Mouse (Mus musculus): Measurements from ENCODE around the gene Aass. TPM values are rescaled to one million over a fixed set of nuclear protein-coding genes. Genes with fewer than 3 reads are reported as not detected.

Gene Aass
- polyA plus RNA-seq, 1 experiment from 2014 or later: 2.8 TPM

Other genes starting within 250 kb of the Aass start
- gene Fezf1, start 115.4 kb upstream of the Aass start, polyA plus RNA-seq (2015; fragmentation: Nextera tagmentation; extraction: Ambion mirVana): not detected in 2 replicates